Mouse (Mus musculus) ES-E14 (cell line): Measurements from ENCODE around the gene Slc39a11.

Experiments
- HCFC1 ChIP-seq: IDR thresholded peaks from 2 replicates; pipeline ENCODE4 v1.6.1; 2012; ENCODE audit warnings: low read length, inconsistent platforms, borderline replicate concordance; ENCODE audit not compliant: insufficient read depth
- ZNF384 ChIP-seq: IDR thresholded peaks from 2 replicates; pipeline ENCODE4 v1.6.1; 2012; ENCODE audit warnings: low read depth, low read length, inconsistent platforms

DNA sequence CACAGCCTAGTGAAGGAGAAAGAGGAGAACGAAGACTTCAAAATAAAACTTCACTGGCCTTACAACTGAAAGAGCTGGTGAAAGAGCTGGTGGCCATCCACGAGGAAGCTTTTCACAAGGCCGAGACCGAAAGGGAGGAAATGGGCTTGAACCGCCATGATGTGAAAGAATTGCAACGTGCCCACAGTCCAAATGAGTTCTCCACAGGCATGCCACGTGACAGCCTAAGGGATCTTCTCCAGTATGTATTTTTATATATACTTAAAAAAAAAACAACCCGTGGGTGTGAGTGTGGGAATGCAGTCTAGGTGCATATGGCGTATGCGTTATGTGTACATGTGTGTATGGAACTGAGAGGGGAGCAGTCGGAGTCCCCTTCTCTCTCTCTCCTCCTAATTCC lies 207.8 kb downstream of the Slc39a11 start:
- TF ChIP-seq HCFC1 (no peak), ZNF384 (no peak)
